Mouse (Mus musculus) megakaryocyte-erythroid progenitor cell, adult 5-6 weeks (primary cell): ENCODE data around the gene 1810049J17Rik. TPM values are rescaled to one million over a fixed set of nuclear protein-coding genes. Genes with fewer than 3 reads are reported as not detected.
A peak's percentile ranks its signal among the peaks of the same experiment; 100 is the strongest.

Source experiments
- ATAC-seq: replicated peaks from 2 replicates; pipeline ENCODE4 v1.8.0; 2016; ENCODE audit warnings: mild to moderate bottlenecking, inconsistent platforms; ENCODE audit not compliant: severe bottlenecking, poor library complexity, low FRiP score, low TSS enrichment
- total RNA-seq, 2 experiments: library from RNA; stranded (forward) in 1 of 2; stranded (reverse) in 1 of 2; fragments of 200-1000, 215-1000 nt in 1 of 2; fragments of >200 nt in 1 of 2; fragmentation: Nextera tagmentation in 1 of 2; gene quantifications; 2 replicates each; pipeline ENCODE4 v1.2.3; 2014 to 2017

Gene 1810049J17Rik
- not detected in 2 replicates for total RNA-seq (2014; fragmentation: Nextera tagmentation)
- total RNA-seq (2017): 1.0 TPM in 1 of 2 replicates, not detected in the other

GRCm38 (mm10) chr15:12321788-12322621, at the start of gene 1810049J17Rik:
Gene 1810049J17Rik (minus strand): TSS chr15:12321899.
- ATAC-seq: no peak

- ATAC-seq: peak; percentile 49
Observed at GRCm38 (mm10) chr15:12371183-12371582, 49.5 kb upstream of the 1810049J17Rik start.

- no peak for ATAC-seq
Observed at GRCm38 (mm10) chr15:12370096-12370495, 48.4 kb upstream of the 1810049J17Rik start.

GRCm38 (mm10) chr15:12368850-12369249, 47.2 kb upstream of the 1810049J17Rik start:
- ATAC-seq: no peak

- ATAC-seq: no peak
Observed at GRCm38 (mm10) chr15:12368357-12368756, 46.7 kb upstream of the 1810049J17Rik start.

GRCm38 (mm10) chr15:12367306-12368080, 45.8 kb upstream of the 1810049J17Rik start:
- peak; percentile 82 for ATAC-seq

GRCm38 (mm10) chr15:12366580-12367305, 45.0 kb upstream of the 1810049J17Rik start:
- peak; percentile 23 for ATAC-seq

GRCm38 (mm10) chr15:12366072-12366469, 44.4 kb upstream of the 1810049J17Rik start:
- no peak for ATAC-seq

GRCm38 (mm10) chr15:12365416-12366071, 43.8 kb upstream of the 1810049J17Rik start:
- no peak for ATAC-seq

- ATAC-seq: no peak
Observed at GRCm38 (mm10) chr15:12364096-12364495, 42.4 kb upstream of the 1810049J17Rik start.

- no peak for ATAC-seq
Observed at GRCm38 (mm10) chr15:12362701-12363040, 41.0 kb upstream of the 1810049J17Rik start.

- ATAC-seq: no peak
Observed at GRCm38 (mm10) chr15:12362001-12362700, 40.5 kb upstream of the 1810049J17Rik start.

- ATAC-seq: no peak
Observed at GRCm38 (mm10) chr15:12360519-12361212, 39.0 kb upstream of the 1810049J17Rik start.

- no peak for ATAC-seq
Observed at GRCm38 (mm10) chr15:12358384-12358783, 36.7 kb upstream of the 1810049J17Rik start.

- ATAC-seq: no peak
Observed at GRCm38 (mm10) chr15:12357459-12357858, 35.8 kb upstream of the 1810049J17Rik start.

- ATAC-seq: no peak
Observed at GRCm38 (mm10) chr15:12355907-12356306, 34.2 kb upstream of the 1810049J17Rik start.

- ATAC-seq: no peak
Observed at GRCm38 (mm10) chr15:12355261-12355660, 33.6 kb upstream of the 1810049J17Rik start.

- ATAC-seq: 0 out of 2 replicates have a peak, but pooled peaks have one; percentile 32
Observed at GRCm38 (mm10) chr15:12354281-12354810, 32.6 kb upstream of the 1810049J17Rik start.
